Mouse (Mus musculus) CH12.LX (cell line): ENCODE measurements at regions not wholly inside any gene's neighbourhood (a gene's known extent, or its start where the extent isn't known, plus 50 kb on each side); places are given as distances from the start of the nearest gene placed in this dataset.

Experiments used
- CTCF ChIP-seq, 2 experiments: IDR thresholded peaks in 1 of 2; conservative IDR thresholded peaks in 1 of 2; 2 replicates each; pipeline ENCODE4 v1.5.1; 2011 to 2012; ENCODE audit warnings: low read depth in 2 of 2, low read length in 2 of 2, improper control_type of control experiment in 1 of 2, inconsistent platforms in 1 of 2, mild to moderate bottlenecking in 1 of 2, moderate library complexity in 1 of 2
- E2F4 ChIP-seq: IDR thresholded peaks from 2 replicates; pipeline ENCODE4 v1.6.1; 2011; ENCODE audit warnings: low read depth, low read length, improper control_type of control experiment; ENCODE audit not compliant: insufficient replicate concordance
- EP300 ChIP-seq: IDR thresholded peaks from 2 replicates; pipeline ENCODE4 v1.6.1; 2011; ENCODE audit warnings: low read length, improper control_type of control experiment
- MAFK ChIP-seq: IDR thresholded peaks from 2 replicates; pipeline ENCODE4 v1.6.1; 2011; ENCODE audit warnings: low read length, improper control_type of control experiment; ENCODE audit not compliant: insufficient replicate concordance
- MAZ ChIP-seq: IDR thresholded peaks from 2 replicates; pipeline ENCODE4 v1.6.1; 2012; ENCODE audit warnings: low read depth, mild to moderate bottlenecking, inconsistent platforms, low read length, improper control_type of control experiment, moderate library complexity
- POLR2A ChIP-seq: IDR thresholded peaks from 2 replicates; pipeline ENCODE4 v1.6.1; 2011; ENCODE audit warnings: low read depth, mild to moderate bottlenecking, improper control_type of control experiment, low read length
- TBP ChIP-seq: conservative IDR thresholded peaks from 2 replicates; pipeline ENCODE4 v1.6.1; 2011; ENCODE audit warnings: low read depth, low read length, improper control_type of control experiment
- USF1 ChIP-seq: IDR thresholded peaks from 2 replicates; pipeline ENCODE4 v1.6.1; 2014; ENCODE audit warnings: low read depth, mild to moderate bottlenecking, inconsistent platforms, low read length, improper control_type of control experiment
- USF2 ChIP-seq: conservative IDR thresholded peaks from 2 replicates; pipeline ENCODE4 v1.6.1; 2011; ENCODE audit warnings: low read depth, low read length, improper control_type of control experiment

GRCm38 (mm10) chr14:120144451-120144850 is 102.2 kb upstream of the Oxgr1 start:
- TF ChIP-seq POLR2A (no peak), CTCF (conservative IDR thresholded peaks at IDR 0.05 in 1 of 2, IDR thresholded peaks at IDR 0.05 in 1 of 2; ENCODE audit: low read depth in 2 of 2, low read length in 2 of 2) (no peak), E2F4 (no peak), USF1 (no peak), EP300 (no peak), USF2 (no peak), TBP (no peak), MAFK (no peak), MAZ (no peak)
